Mouse (Mus musculus): Measurements from ENCODE around the gene Ispd.

GRCm38 (mm10) chr12:36333837-36334281 is 47.4 kb upstream of the Ispd start:
- no peak for TF ChIP-seq CTCF (IDR thresholded peaks at IDR 0.05; ENCODE audit: extremely low read depth, insufficient read depth, low read length)
- no peak for TF ChIP-seq POLR2A (IDR thresholded peaks at IDR 0.05; ENCODE audit: extremely low read depth, insufficient read depth, low read length)
